Mouse (Mus musculus): ENCODE results near the gene Cdh4. TPM values are rescaled to one million over a fixed set of nuclear protein-coding genes. Genes with fewer than 3 reads are reported as not detected.

Cdh4 gene
- total RNA-seq, 1 experiment = 1.9 TPM

DNA sequence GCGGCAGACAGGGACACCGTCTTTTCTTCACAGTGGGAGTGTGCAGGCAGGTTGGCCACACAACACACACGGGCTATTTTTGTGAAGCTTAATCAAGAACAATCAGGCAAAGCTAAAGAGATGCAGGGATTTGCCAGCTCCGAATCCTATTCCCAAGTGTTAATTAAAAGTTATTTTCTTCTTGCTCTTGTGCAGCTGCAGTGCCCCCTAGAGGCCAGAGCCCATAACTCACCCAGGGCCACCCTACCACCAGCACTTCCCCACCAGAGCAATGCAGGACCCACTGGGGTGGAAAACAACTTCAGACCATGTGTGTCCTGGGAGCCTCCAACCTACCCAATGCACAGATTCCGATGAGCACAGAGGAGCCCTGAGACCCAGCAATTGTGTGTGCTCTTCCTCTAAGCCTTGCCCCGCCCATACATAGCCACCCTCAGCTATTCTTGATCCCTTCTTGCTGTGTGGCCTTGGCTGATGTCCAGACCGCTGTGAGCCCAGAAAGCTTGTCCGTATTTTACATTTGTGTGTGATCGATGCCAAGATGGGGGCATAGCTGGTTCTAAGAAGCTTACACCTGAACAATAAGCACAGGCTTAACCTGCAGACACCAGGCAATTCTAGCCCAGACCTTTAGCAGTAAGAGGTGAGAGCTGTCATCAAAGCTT, 435.5 kb downstream of the Cdh4 start:
- H3K4me1 ChIP-seq (ENCODE audit: control insufficient read depth in 2 of 2, insufficient read depth in 2 of 2, low read length in 2 of 2, poor library complexity in 1 of 2) = no peaks in the 10 kb centered on the region
- no peak overlapping the region for H3K9ac ChIP-seq (ENCODE audit: insufficient read depth, low read depth, low read length, poor library complexity, severe bottlenecking)
- H3K36me3 ChIP-seq (ENCODE audit: control insufficient read depth, insufficient read depth, low read length, poor library complexity, severe bottlenecking) = no peaks in the 10 kb centered on the region
- no peaks in the 10 kb centered on the region for H3K9me3 ChIP-seq (ENCODE audit: control insufficient read depth, insufficient read depth, low read depth, low read length)
- in situ Hi-C loops (cut with MboI; ENCODE audit: low sequenced_read_pairs in 2 of 2, unreplicated experiment in 2 of 2) = no loop called here
- TF ChIP-seq CHD2 (IDR thresholded peaks at IDR 0.05; ENCODE audit: low read depth, low read length) (no peak), ZNF384 (IDR thresholded peaks at IDR 0.05; ENCODE audit: low read depth, low read length) (no peak), ZC3H11A (IDR thresholded peaks at IDR 0.05; ENCODE audit: borderline replicate concordance, low read depth, low read length) (no peak), HCFC1 (IDR thresholded peaks at IDR 0.05; ENCODE audit: borderline replicate concordance, insufficient read depth, low read length) (no peak), MAFK (IDR thresholded peaks at IDR 0.05; ENCODE audit: insufficient read depth, low read depth, low read length) (no peak)
- H3K27ac ChIP-seq (ENCODE audit: insufficient read depth, low read depth, low read length, poor library complexity, severe bottlenecking) = no peak overlapping the region
- DNase-seq (ENCODE audit: low read depth, low spot score) = peak; percentile 40
- H3K4me3 ChIP-seq (ENCODE audit: insufficient read depth in 1 of 2, low read depth in 1 of 2, low read length in 2 of 2, poor library complexity in 1 of 2, severe bottlenecking in 1 of 2) = no peak overlapping the region

DNA sequence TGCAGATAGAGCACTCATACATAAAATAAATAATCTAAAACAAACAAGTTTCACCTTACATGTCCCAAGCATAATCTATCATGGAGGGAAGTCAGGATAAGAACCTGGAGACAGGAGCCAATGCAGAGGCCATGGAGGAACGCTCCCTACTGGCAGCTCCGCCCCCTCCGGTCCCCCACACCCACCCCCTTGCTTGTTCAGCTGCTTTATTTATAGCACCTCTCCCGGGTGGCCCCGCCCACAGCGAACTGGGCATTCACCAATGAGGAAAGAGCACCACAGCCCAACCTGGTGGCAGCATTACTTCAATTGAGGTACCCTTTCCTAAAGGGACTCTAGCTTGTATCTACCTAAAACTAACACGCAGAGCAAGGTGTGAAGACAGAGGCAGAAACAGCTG, 442.3 kb downstream of the Cdh4 start:
- TF ChIP-seq HCFC1 (IDR thresholded peaks at IDR 0.05; ENCODE audit: borderline replicate concordance, insufficient read depth, low read length) (no peak), ZNF384 (IDR thresholded peaks at IDR 0.05; ENCODE audit: low read depth, low read length) (no peak), ZC3H11A (IDR thresholded peaks at IDR 0.05; ENCODE audit: borderline replicate concordance, low read depth, low read length) (no peak)
- Histone ChIP-seq H3K9ac (ENCODE audit: insufficient read depth, low read depth, low read length, poor library complexity, severe bottlenecking) (no peak overlapping the region), H3K36me3 (ENCODE audit: control insufficient read depth, insufficient read depth, low read length, poor library complexity, severe bottlenecking) (no peaks in the 10 kb centered on the region), H3K4me3 (ENCODE audit: insufficient read depth in 1 of 2, low read depth in 1 of 2, low read length in 2 of 2, poor library complexity in 1 of 2, severe bottlenecking in 1 of 2) (no peak overlapping the region), H3K9me3 (ENCODE audit: control insufficient read depth, insufficient read depth, low read depth, low read length) (no peaks in the 10 kb centered on the region), H3K4me1 (ENCODE audit: control insufficient read depth in 2 of 2, insufficient read depth in 2 of 2, low read length in 2 of 2, poor library complexity in 1 of 2) (no peaks in the 10 kb centered on the region), H3K27ac (ENCODE audit: insufficient read depth, low read depth, low read length, poor library complexity, severe bottlenecking) (no peak overlapping the region)
- in situ Hi-C loops (cut with MboI; ENCODE audit: low sequenced_read_pairs in 2 of 2, unreplicated experiment in 2 of 2) = no loop called here
- peak; percentile 49 for DNase-seq (ENCODE audit: low read depth, low spot score)

DNA sequence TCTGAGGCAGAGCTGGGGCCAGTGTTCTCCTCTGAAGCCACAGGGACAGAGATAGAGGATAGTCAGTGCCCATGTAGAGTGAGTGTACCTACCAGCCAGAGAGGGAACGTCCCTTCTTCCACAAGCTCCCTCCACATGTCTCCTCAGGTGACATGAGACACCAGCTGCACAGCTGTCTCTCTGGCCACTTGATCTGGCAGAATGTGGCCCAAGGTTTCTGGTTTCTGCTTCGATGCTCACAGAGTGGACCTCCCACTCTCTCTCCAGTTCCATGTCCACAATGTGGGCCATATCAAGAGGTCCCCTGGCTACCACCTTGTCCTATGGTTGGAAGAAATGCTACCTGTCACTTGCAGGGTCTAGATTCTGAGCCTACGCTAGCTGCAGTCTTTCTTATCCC, 448.8 kb downstream of the Cdh4 start:
- Histone ChIP-seq H3K27ac (ENCODE audit: insufficient read depth, low read depth, low read length, poor library complexity, severe bottlenecking) (no peak overlapping the region), H3K9me3 (ENCODE audit: control insufficient read depth, insufficient read depth, low read depth, low read length) (no peaks in the 10 kb centered on the region)

DNA sequence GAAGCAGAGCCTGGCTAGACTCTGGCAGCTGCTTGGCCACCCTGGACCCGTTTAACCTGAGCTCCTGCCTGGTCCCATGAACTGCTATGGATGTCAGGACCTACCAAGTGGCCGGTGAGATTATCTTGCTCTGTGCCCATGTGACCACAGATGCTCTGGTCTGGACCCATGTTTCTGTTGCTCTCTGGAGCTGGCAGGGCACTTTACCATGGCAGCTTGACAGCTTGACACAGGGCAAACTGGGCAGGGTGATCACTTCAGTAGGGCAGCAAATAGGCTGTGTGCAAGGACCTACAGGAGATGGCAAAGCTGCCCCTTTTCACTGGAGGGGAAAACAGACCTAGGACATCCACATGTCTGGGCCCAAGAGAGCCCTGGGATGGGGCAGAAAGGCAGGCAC, 454.7 kb downstream of the Cdh4 start:
- Histone ChIP-seq H3K36me3 (ENCODE audit: control insufficient read depth, insufficient read depth, low read length, poor library complexity, severe bottlenecking) (no peaks in the 10 kb centered on the region), H3K9me3 (ENCODE audit: control insufficient read depth, insufficient read depth, low read depth, low read length) (no peaks in the 10 kb centered on the region), H3K4me3 (ENCODE audit: insufficient read depth in 1 of 2, low read depth in 1 of 2, low read length in 2 of 2, poor library complexity in 1 of 2, severe bottlenecking in 1 of 2) (no peak overlapping the region), H3K27ac (ENCODE audit: insufficient read depth, low read depth, low read length, poor library complexity, severe bottlenecking) (no peak overlapping the region), H3K9ac (ENCODE audit: insufficient read depth, low read depth, low read length, poor library complexity, severe bottlenecking) (no peak overlapping the region), H3K4me1 (ENCODE audit: control insufficient read depth in 2 of 2, insufficient read depth in 2 of 2, low read length in 2 of 2, poor library complexity in 1 of 2) (no peaks in the 10 kb centered on the region)
- TF ChIP-seq ZC3H11A (IDR thresholded peaks at IDR 0.05; ENCODE audit: borderline replicate concordance, low read depth, low read length) (no peak), MAFK (IDR thresholded peaks at IDR 0.05; ENCODE audit: insufficient read depth, low read depth, low read length) (no peak), HCFC1 (IDR thresholded peaks at IDR 0.05; ENCODE audit: borderline replicate concordance, insufficient read depth, low read length) (no peak)
- in situ Hi-C loops (cut with MboI; ENCODE audit: low sequenced_read_pairs in 2 of 2, unreplicated experiment in 2 of 2) = no loop called here
- DNase-seq (ENCODE audit: low read depth, low spot score) = no peak

More for the DNA sequence above, 448.8 kb downstream of the Cdh4 start:
- H3K9ac ChIP-seq (ENCODE audit: insufficient read depth, low read depth, low read length, poor library complexity, severe bottlenecking) = no peak overlapping the region
- no peaks in the 10 kb centered on the region for H3K4me1 ChIP-seq (ENCODE audit: control insufficient read depth in 2 of 2, insufficient read depth in 2 of 2, low read length in 2 of 2, poor library complexity in 1 of 2)
- H3K36me3 ChIP-seq (ENCODE audit: control insufficient read depth, insufficient read depth, low read length, poor library complexity, severe bottlenecking) = no peaks in the 10 kb centered on the region
- no peak overlapping the region for H3K4me3 ChIP-seq (ENCODE audit: insufficient read depth in 1 of 2, low read depth in 1 of 2, low read length in 2 of 2, poor library complexity in 1 of 2, severe bottlenecking in 1 of 2)
- in situ Hi-C loops (cut with MboI; ENCODE audit: low sequenced_read_pairs in 2 of 2, unreplicated experiment in 2 of 2) = no loop called here
- DNase-seq (ENCODE audit: low read depth, low spot score) = no peak
- TF ChIP-seq CHD2 (IDR thresholded peaks at IDR 0.05; ENCODE audit: low read depth, low read length) = no peak
- TF ChIP-seq MAFK (IDR thresholded peaks at IDR 0.05; ENCODE audit: insufficient read depth, low read depth, low read length) = no peak

DNA sequence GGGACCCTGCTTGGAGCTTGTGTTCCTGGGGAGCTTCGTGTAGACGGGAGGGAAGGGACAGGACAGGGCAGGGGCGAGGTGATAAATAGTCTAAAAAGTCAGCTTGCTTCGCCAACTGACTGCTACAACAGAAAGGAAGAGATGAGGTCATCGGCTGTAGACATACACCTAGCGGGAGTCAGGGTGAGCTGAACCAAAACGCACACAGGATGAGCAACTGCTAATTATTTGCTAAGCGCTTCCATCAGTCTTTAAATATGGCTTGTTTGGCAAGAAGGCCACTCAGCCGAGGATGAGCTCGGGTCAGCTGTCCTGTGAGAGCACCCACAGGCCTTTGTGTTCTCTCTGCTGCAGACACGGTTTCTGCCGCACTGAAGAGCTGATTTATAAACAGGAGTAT, 470.7 kb downstream of the Cdh4 start:
- H3K9ac ChIP-seq (ENCODE audit: insufficient read depth, low read depth, low read length, poor library complexity, severe bottlenecking) = no peak overlapping the region
- no peak overlapping the region for H3K4me3 ChIP-seq (ENCODE audit: insufficient read depth in 1 of 2, low read depth in 1 of 2, low read length in 2 of 2, poor library complexity in 1 of 2, severe bottlenecking in 1 of 2)
- TF ChIP-seq HCFC1 (IDR thresholded peaks at IDR 0.05; ENCODE audit: borderline replicate concordance, insufficient read depth, low read length) (no peak), ZC3H11A (IDR thresholded peaks at IDR 0.05; ENCODE audit: borderline replicate concordance, low read depth, low read length) (no peak), ZNF384 (IDR thresholded peaks at IDR 0.05; ENCODE audit: low read depth, low read length) (no peak), MAFK (IDR thresholded peaks at IDR 0.05; ENCODE audit: insufficient read depth, low read depth, low read length) (no peak), CHD2 (IDR thresholded peaks at IDR 0.05; ENCODE audit: low read depth, low read length) (no peak)
- in situ Hi-C loops (cut with MboI; ENCODE audit: low sequenced_read_pairs in 2 of 2, unreplicated experiment in 2 of 2) = loop anchor here in 1 of 2 experiments (10.0 kb wide), 1 partner anchor 132 kb away; the partner anchor contains the start of genes Psma7 and Ss18l1
- peaks cover 38% of the 10 kb centered on the region for H3K36me3 ChIP-seq (ENCODE audit: control insufficient read depth, insufficient read depth, low read length, poor library complexity, severe bottlenecking)
- DNase-seq (ENCODE audit: low read depth, low spot score) = no peak
- no peaks in the 10 kb centered on the region for H3K9me3 ChIP-seq (ENCODE audit: control insufficient read depth, insufficient read depth, low read depth, low read length)
- H3K27ac ChIP-seq (ENCODE audit: insufficient read depth, low read depth, low read length, poor library complexity, severe bottlenecking) = no peak overlapping the region
- H3K4me1 ChIP-seq (ENCODE audit: control insufficient read depth in 2 of 2, insufficient read depth in 2 of 2, low read length in 2 of 2, poor library complexity in 1 of 2) = no peaks in the 10 kb centered on the region
